In the genomic region with DNA sequence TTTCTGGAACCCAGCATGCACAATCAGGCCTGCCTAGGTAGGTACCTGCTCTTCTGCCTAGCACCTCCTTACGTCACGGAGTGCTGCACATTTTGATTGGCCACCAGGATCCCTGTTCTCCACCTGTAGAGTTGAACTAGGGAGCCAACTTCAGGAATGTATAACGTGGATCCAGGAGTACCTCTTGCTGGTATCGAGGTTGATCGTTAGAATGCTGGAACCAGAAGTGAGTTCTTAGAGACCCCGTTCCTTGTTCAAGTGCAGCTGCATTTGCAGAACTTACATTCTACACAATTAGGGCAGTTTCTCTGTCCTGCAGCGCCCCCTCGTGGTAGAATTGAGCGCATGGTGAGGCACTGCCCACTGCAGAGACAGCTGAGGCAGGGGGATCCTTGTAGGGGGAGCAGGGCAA, we compare ENCODE assay signal across 9 mouse cellular contexts. TPM values are rescaled to one million over a fixed set of nuclear protein-coding genes. Genes with fewer than 3 reads are reported as not detected.
DNase-seq lines count a peak whose midpoint lies in the region; ATAC-seq and TF ChIP-seq lines count a peak whose summit lies in the region.
"Had no signal": no experiment of that assay in that cellular context is flagged by ENCODE, and none has a peak within 500 bp of the region (broad histone marks: within the 10 kb centered on the region; RNA-seq: fewer than 3 reads in every experiment).

No protein-coding gene starts in this region.

- peak; percentile 83 to 96 for DNase-seq in heart, adult 18-20 months
- DNase-seq in c-Kit-positive CD71-positive TER-119-positive erythroid progenitor cells, embryonic 14.5 days (ENCODE audit: low spot score) = peak; percentile 80
- peak; percentile 85 for DNase-seq in forebrain, embryonic 14.5 days (ENCODE audit: low spot score)
- DNase-seq in induced T-regulatory cell, adult 2 months (ENCODE audit: low read depth) = peak; percentile 93
- DNase-seq in limb, embryonic 11.5 days (ENCODE audit: low spot score) = peak; percentile 90
- DNase-seq in midbrain, postnatal 0 days (ENCODE audit: low spot score) = peak; percentile 72
- peak; percentile 65 to 82 for DNase-seq in spleen, postnatal 14 days (ENCODE audit: low spot score in 2 of 2)

- H3K4me1 ChIP-seq in heart, embryonic 12.5 days (replicated peaks) = no peaks in the 10 kb centered on the region
- H3K4me1 ChIP-seq in forebrain, embryonic 14.5 days (ENCODE audit: control insufficient read depth, insufficient read depth, low read length) = no peaks in the 10 kb centered on the region
- no peaks in the 10 kb centered on the region for H3K4me1 ChIP-seq in limb, embryonic 11.5 days (ENCODE audit: control insufficient read depth, insufficient read depth, low read length)
- no peaks in the 10 kb centered on the region for H3K4me1 ChIP-seq in midbrain, postnatal 0 days (ENCODE audit: insufficient read depth, low read length)

- H3K27ac ChIP-seq in heart, embryonic 12.5 days (ENCODE audit: poor library complexity, severe bottlenecking) = no peak overlapping the region
- H3K27ac ChIP-seq in forebrain, embryonic 14.5 days (ENCODE audit: low read depth, low read length) = no peak overlapping the region
- H3K27ac ChIP-seq in limb, embryonic 11.5 days (replicated peaks; ENCODE audit: low read depth, low read length) = no peak overlapping the region
- H3K27ac ChIP-seq in midbrain, postnatal 0 days (ENCODE audit: low read depth, low read length) = no peak overlapping the region

- no peaks in the 10 kb centered on the region for H3K36me3 ChIP-seq in heart, embryonic 12.5 days
- H3K36me3 ChIP-seq in forebrain, embryonic 14.5 days (ENCODE audit: control insufficient read depth, insufficient read depth, low read length) = no peaks in the 10 kb centered on the region
- no peaks in the 10 kb centered on the region for H3K36me3 ChIP-seq in limb, embryonic 11.5 days (ENCODE audit: control insufficient read depth, insufficient read depth, low read length)
- H3K36me3 ChIP-seq in midbrain, postnatal 0 days (ENCODE audit: insufficient read depth, low read length) = no peaks in the 10 kb centered on the region

- no peak for ATAC-seq in heart, embryonic 12.5 days (ENCODE audit: insufficient number of reproducible peaks, low FRiP score)
- ATAC-seq in forebrain, embryonic 14.5 days = peak; percentile 65
- ATAC-seq in limb, embryonic 11.5 days (ENCODE audit: insufficient number of reproducible peaks, low FRiP score, low TSS enrichment, low read depth) = no peak
- 0 out of 2 replicates have a peak, but pooled peaks have one; percentile 33 for ATAC-seq in midbrain, postnatal 0 days (ENCODE audit: low FRiP score)

- 17% methylated on average over 9 of the region's 9 CpGs for WGBS in heart, embryonic 12.5 days
- WGBS in forebrain, embryonic 14.5 days = 15% methylated on average over 9 of the region's 9 CpGs
- WGBS in limb, embryonic 11.5 days = 16% methylated on average over 9 of the region's 9 CpGs
- WGBS in midbrain, postnatal 0 days = 19% methylated on average over 9 of the region's 9 CpGs

- 0 out of 2 replicates have a peak, but pooled peaks cover 6% of the 10 kb centered on the region for H3K27me3 ChIP-seq in heart, embryonic 12.5 days (replicated peaks)
- H3K27me3 ChIP-seq in forebrain, embryonic 14.5 days (replicated peaks; ENCODE audit: control insufficient read depth, insufficient read depth, low read length) = no peaks in the 10 kb centered on the region
- no peaks in the 10 kb centered on the region for H3K27me3 ChIP-seq in limb, embryonic 11.5 days (ENCODE audit: control insufficient read depth, insufficient read depth, low read length)
- H3K27me3 ChIP-seq in midbrain, postnatal 0 days (ENCODE audit: insufficient read depth, low read length) = no peaks in the 10 kb centered on the region

- TF ChIP-seq CTCF in midbrain, postnatal 0 days (IDR thresholded peaks at IDR 0.05) = peak; percentile 86

- H3K4me2 ChIP-seq in heart, embryonic 12.5 days = no peak overlapping the region
- no peak overlapping the region for H3K4me2 ChIP-seq in forebrain, embryonic 14.5 days (ENCODE audit: low read length)
- H3K4me2 ChIP-seq in limb, embryonic 11.5 days (ENCODE audit: low read depth, severe bottlenecking) = no peak overlapping the region
- H3K4me2 ChIP-seq in midbrain, postnatal 0 days (ENCODE audit: low read depth, low read length, poor library complexity, severe bottlenecking) = no peak overlapping the region

- H3K9ac ChIP-seq in heart, embryonic 12.5 days = no peak overlapping the region
- no peak overlapping the region for H3K9ac ChIP-seq in forebrain, embryonic 14.5 days (ENCODE audit: low read length)
- no peak overlapping the region for H3K9ac ChIP-seq in limb, embryonic 11.5 days (ENCODE audit: low read length)
- H3K9ac ChIP-seq in midbrain, postnatal 0 days (replicated peaks; ENCODE audit: low read length, poor library complexity, severe bottlenecking) = no peak overlapping the region

- H3K4me3 ChIP-seq in heart, embryonic 12.5 days = no peak overlapping the region
- no peak overlapping the region for H3K4me3 ChIP-seq in forebrain, embryonic 14.5 days (ENCODE audit: low read depth, low read length)
- no peak overlapping the region for H3K4me3 ChIP-seq in limb, embryonic 11.5 days (ENCODE audit: low read depth, low read length)
- no peak overlapping the region for H3K4me3 ChIP-seq in midbrain, postnatal 0 days (ENCODE audit: low read depth, low read length)

- no peaks in the 10 kb centered on the region for H3K9me3 ChIP-seq in heart, embryonic 12.5 days (replicated peaks)
- no peaks in the 10 kb centered on the region for H3K9me3 ChIP-seq in forebrain, embryonic 14.5 days (replicated peaks; ENCODE audit: control insufficient read depth, low read length)
- H3K9me3 ChIP-seq in limb, embryonic 11.5 days (ENCODE audit: control insufficient read depth, low read length) = no peaks in the 10 kb centered on the region
- no peaks in the 10 kb centered on the region for H3K9me3 ChIP-seq in midbrain, postnatal 0 days (ENCODE audit: low read length)

RNA-seq across cellular contexts. Expression of a gene that starts 14.5 kb away (rescaled TPM):
- 1 to 10 TPM; 2.0 to 2.4 TPM for total RNA-seq in heart, adult 18-20 months (2021)
- 1.5 and 1.7 TPM in 2 replicates for polyA plus RNA-seq in heart, embryonic 12.5 days (2016; fragmentation: Nextera tagmentation; extraction: Ambion mirVana)
- polyA plus RNA-seq in forebrain, embryonic 14.5 days (2014; fragmentation: Nextera tagmentation; extraction: Ambion mirVana) = 0.23 and 0.41 TPM in 2 replicates
- polyA plus RNA-seq in limb, embryonic 11.5 days (2014; fragmentation: Nextera tagmentation; extraction: Ambion mirVana) = 1.7 and 1.9 TPM in 2 replicates
- total RNA-seq in midbrain, postnatal 0 days (2014; rRNA removed) = 1.9 and 3.4 TPM in 2 replicates
- 1.2 and 1.6 TPM in 2 replicates for polyA plus RNA-seq in midbrain, postnatal 0 days (2015; fragmentation: Nextera tagmentation; extraction: Ambion mirVana)

RNA-seq across cellular contexts. Expression of a gene that starts 18.2 kb away (rescaled TPM):
- total RNA-seq in heart, adult 18-20 months (2021) = 1 to 10 TPM; 4.2 to 6.1 TPM
- polyA plus RNA-seq in heart, embryonic 12.5 days (2016; fragmentation: Nextera tagmentation; extraction: Ambion mirVana) = 4.6 and 5.5 TPM in 2 replicates
- 9.8 and 17.7 TPM in 2 replicates for polyA plus RNA-seq in forebrain, embryonic 14.5 days (2014; fragmentation: Nextera tagmentation; extraction: Ambion mirVana)
- polyA plus RNA-seq in limb, embryonic 11.5 days (2014; fragmentation: Nextera tagmentation; extraction: Ambion mirVana) = 1.9 and 2.9 TPM in 2 replicates
- total RNA-seq in midbrain, postnatal 0 days (2014; rRNA removed) = 44.8 and 49.7 TPM in 2 replicates
- 33.2 and 35.9 TPM in 2 replicates for polyA plus RNA-seq in midbrain, postnatal 0 days (2015; fragmentation: Nextera tagmentation; extraction: Ambion mirVana)

RNA-seq across cellular contexts. Expression of a gene that starts 24.1 kb away (rescaled TPM):
- total RNA-seq in heart, adult 18-20 months (2021) = 10 to 100 TPM; 25.9 to 30.0 TPM
- 2.1 and 2.6 TPM in 2 replicates for polyA plus RNA-seq in heart, embryonic 12.5 days (2016; fragmentation: Nextera tagmentation; extraction: Ambion mirVana)
- not detected in 2 replicates for polyA plus RNA-seq in forebrain, embryonic 14.5 days (2014; fragmentation: Nextera tagmentation; extraction: Ambion mirVana)
- polyA plus RNA-seq in limb, embryonic 11.5 days (2014; fragmentation: Nextera tagmentation; extraction: Ambion mirVana) = 0.08 and 0.18 TPM in 2 replicates
- 0.49 TPM in 1 of 2 replicates, not detected in the other for total RNA-seq in midbrain, postnatal 0 days (2014; rRNA removed)
- polyA plus RNA-seq in midbrain, postnatal 0 days (2015; fragmentation: Nextera tagmentation; extraction: Ambion mirVana) = 0.20 TPM in 1 of 2 replicates, not detected in the other

RNA-seq across cellular contexts. Expression of a gene that starts 25.1 kb away (rescaled TPM):
- total RNA-seq in heart, adult 18-20 months (2021) = 1 to 10 TPM; 5.3 to 6.4 TPM
- 2.6 and 2.9 TPM in 2 replicates for polyA plus RNA-seq in heart, embryonic 12.5 days (2016; fragmentation: Nextera tagmentation; extraction: Ambion mirVana)
- 3.6 and 3.8 TPM in 2 replicates for polyA plus RNA-seq in forebrain, embryonic 14.5 days (2014; fragmentation: Nextera tagmentation; extraction: Ambion mirVana)
- polyA plus RNA-seq in limb, embryonic 11.5 days (2014; fragmentation: Nextera tagmentation; extraction: Ambion mirVana) = 3.8 and 4.2 TPM in 2 replicates
- 10.6 and 12.3 TPM in 2 replicates for total RNA-seq in midbrain, postnatal 0 days (2014; rRNA removed)
- 5.1 and 5.6 TPM in 2 replicates for polyA plus RNA-seq in midbrain, postnatal 0 days (2015; fragmentation: Nextera tagmentation; extraction: Ambion mirVana)

RNA-seq across cellular contexts. Expression of a gene that starts 30.9 kb away (rescaled TPM):
- total RNA-seq in heart, adult 18-20 months (2021) = 10 to 100 TPM; 37.3 to 39.0 TPM
- 0.08 and 0.17 TPM in 2 replicates for polyA plus RNA-seq in heart, embryonic 12.5 days (2016; fragmentation: Nextera tagmentation; extraction: Ambion mirVana)
- 0.39 and 0.42 TPM in 2 replicates for polyA plus RNA-seq in forebrain, embryonic 14.5 days (2014; fragmentation: Nextera tagmentation; extraction: Ambion mirVana)
- 0.04 TPM in 1 of 2 replicates, not detected in the other for polyA plus RNA-seq in limb, embryonic 11.5 days (2014; fragmentation: Nextera tagmentation; extraction: Ambion mirVana)
- total RNA-seq in midbrain, postnatal 0 days (2014; rRNA removed) = 0.49 and 1.8 TPM in 2 replicates
- 0.45 and 0.46 TPM in 2 replicates for polyA plus RNA-seq in midbrain, postnatal 0 days (2015; fragmentation: Nextera tagmentation; extraction: Ambion mirVana)
- polyA plus RNA-seq: stomach, embryonic 16.5 days had no signal

Comparison
In these comparisons a context has a peak if more than half of its experiments do, and no peak if none do; other contexts are left out.
1. ATAC-seq: peak in forebrain, embryonic 14.5 days (single experiment) and midbrain, postnatal 0 days (single experiment); none in heart, embryonic 12.5 days (single experiment) and limb, embryonic 11.5 days (single experiment).
2. Peak in every context shown above with its lines, with median percentiles within 50 percentile points of each other: DNase-seq.